Mouse (Mus musculus): ENCODE results near the gene Tyk2.

GRCm38 (mm10) chr9:21107607-21108237 is 23.3 kb downstream of the Tyk2 start:
- TF ChIP-seq POLR2A (IDR thresholded peaks at IDR 0.05; ENCODE audit: borderline replicate concordance, insufficient read depth, low read length) = no peak
- no peak for TF ChIP-seq CTCF (IDR thresholded peaks at IDR 0.05; ENCODE audit: borderline replicate concordance, insufficient read depth, low read depth, low read length)
